Mouse (Mus musculus) frontal cortex, adult 2 months (tissue): ENCODE data around the gene Tent5c. TPM values are rescaled to one million over a fixed set of nuclear protein-coding genes. Genes with fewer than 3 reads are reported as not detected.

Source experiments
- DNase-seq, 2 experiments: peaks; one replicate each; pipeline ENCODE4 v3.0.0; 2022; ENCODE audit warnings: low spot score in 1 of 2; ENCODE audit errors: extremely low spot score in 1 of 2
- polyA plus RNA-seq: library from polyadenylated mRNA; depleted of rRNA; stranded (reverse); fragments of >200 nt; gene quantifications from 2 replicates; pipeline ENCODE4 v1.2.3, GENCODE M21; 2012; rRNA removed

Gene Tent5c
- polyA plus RNA-seq, 1 experiment: 1.3 TPM

- DNase-seq: no peak
Observed at GRCm38 (mm10) chr3:100408351-100409043, 80.6 kb downstream of the Tent5c start.

- DNase-seq: no peak
Observed at GRCm38 (mm10) chr3:100402656-100403055, 86.5 kb downstream of the Tent5c start.

Other genes starting within 250 kb of the Tent5c start
- 33.7 and 36.5 TPM in 2 replicates for gene Man1a2, start 196.2 kb upstream of the Tent5c start, polyA plus RNA-seq